Mouse (Mus musculus): ENCODE measurements around the gene Eva1c.

The Eva1c gene

GRCm38 (mm10) chr16:90917156-90917555 is 90.6 kb downstream of the Eva1c start:
- DNase-seq (ENCODE audit: low read depth, low spot score), result no peak

- no peak for DNase-seq (ENCODE audit: low read depth, low spot score)
Observed at GRCm38 (mm10) chr16:90921471-90922159, 95.1 kb downstream of the Eva1c start.

GRCm38 (mm10) chr16:90924606-90925370 is 98.3 kb downstream of the Eva1c start:
- DNase-seq (ENCODE audit: low read depth, low spot score), result no peak

GRCm38 (mm10) chr16:90925461-90925860 is 98.9 kb downstream of the Eva1c start:
- DNase-seq (ENCODE audit: low read depth, low spot score), result no peak

GRCm38 (mm10) chr16:90927446-90927845 is 100.9 kb downstream of the Eva1c start:
- no peak for DNase-seq (ENCODE audit: low read depth, low spot score)

GRCm38 (mm10) chr16:90933534-90934176 is 107.1 kb downstream of the Eva1c start:
- DNase-seq (ENCODE audit: low read depth, low spot score), result no peak

- DNase-seq (ENCODE audit: low read depth, low spot score), result peak; percentile 36
Observed at GRCm38 (mm10) chr16:90934193-90934686, 107.7 kb downstream of the Eva1c start.

- peak; percentile 96 for DNase-seq (ENCODE audit: low read depth, low spot score)
Observed at GRCm38 (mm10) chr16:90934687-90935328, 108.3 kb downstream of the Eva1c start, which contains the start of gene Cfap298. Cfap298 (minus strand) TSS chr16:90935114.

- DNase-seq (ENCODE audit: low read depth, low spot score), result no peak
Observed at GRCm38 (mm10) chr16:90941246-90941645, 114.7 kb downstream of the Eva1c start.

- no peak for DNase-seq (ENCODE audit: low read depth, low spot score)
Observed at GRCm38 (mm10) chr16:90946977-90947376, 120.5 kb downstream of the Eva1c start.

GRCm38 (mm10) chr16:90950354-90950963 is 123.9 kb downstream of the Eva1c start:
- no peak for DNase-seq (ENCODE audit: low read depth, low spot score)

GRCm38 (mm10) chr16:90953147-90953546 is 126.6 kb downstream of the Eva1c start:
- no peak for DNase-seq (ENCODE audit: low read depth, low spot score)

GRCm38 (mm10) chr16:90953770-90954169 is 127.3 kb downstream of the Eva1c start:
- no peak for DNase-seq (ENCODE audit: low read depth, low spot score)
